Mouse (Mus musculus) forebrain, postnatal 0 days (tissue): ENCODE measurements at regions not wholly inside any gene's neighbourhood (a gene's known extent, or its start where the extent isn't known, plus 50 kb on each side); places are given as distances from the start of the nearest gene placed in this dataset.

Experiments
- ATAC-seq: fragments of 200-750 bp; cut with Nextera tagmentation; 2 replicates; pipeline ENCODE4 v1.8.0; 2017; ENCODE audit warnings: mild to moderate bottlenecking, moderate library complexity
- DNase-seq: peaks from one replicate; pipeline ENCODE4 v3.0.0-alpha.2; 2015
- H3K27ac ChIP-seq: fragments of 300-500 bp; sonication (generic); 2 replicates; pipeline ENCODE4 v1.5.1; 2014; ENCODE audit warnings: low read depth, mild to moderate bottlenecking, antibody characterized with exemption, low read length, moderate library complexity, mixed read lengths
- H3K27me3 ChIP-seq: fragments of 300-500 bp; sonication (generic); 2 replicates; pipeline ENCODE4 v1.6.1; 2014; ENCODE audit warnings: mild to moderate bottlenecking, low read length, mixed read lengths; ENCODE audit not compliant: insufficient read depth
- H3K36me3 ChIP-seq: fragments of 300-500 bp; sonication (generic); 2 replicates; pipeline ENCODE4 v1.6.1; 2014; ENCODE audit warnings: mild to moderate bottlenecking, moderate library complexity; ENCODE audit not compliant: insufficient read depth
- H3K4me1 ChIP-seq: fragments of 300-500 bp; sonication (generic); 2 replicates; pipeline ENCODE4 v1.6.1; 2014; ENCODE audit warnings: antibody characterized with exemption; ENCODE audit not compliant: insufficient read depth
- H3K4me2 ChIP-seq: fragments of 300-500 bp; sonication (generic); 2 replicates; pipeline ENCODE4 v1.6.1; 2014; ENCODE audit warnings: low read depth, mild to moderate bottlenecking, moderate library complexity
- H3K4me3 ChIP-seq: fragments of 300-500 bp; sonication (generic); 2 replicates; pipeline ENCODE4 v1.5.1; 2014; ENCODE audit warnings: low read depth, low read length, mixed read lengths
- H3K9ac ChIP-seq: fragments of 300-500 bp; sonication (generic); 2 replicates; pipeline ENCODE4 v1.6.1; 2014; ENCODE audit warnings: mild to moderate bottlenecking
- H3K9me3 ChIP-seq: fragments of 300-500 bp; sonication (generic); 2 replicates; pipeline ENCODE4 v1.6.1; 2016; ENCODE audit warnings: low read length
- CTCF ChIP-seq: sonication (generic); IDR thresholded peaks from 2 replicates; pipeline ENCODE4 v1.5.1; 2016; ENCODE audit warnings: antibody characterized with exemption, control low read depth, low read depth
- WGBS: fragments of 180-500 bp; shearing (Covaris S2); extraction: QIAGEN DNeasy Blood & Tissue Kit; methylation state at CpG from one replicate; pipeline ENCODE4 v1.1.7; 2014; 5-methylcytosine and 5-hydroxymethylcytosine counted together

- no peak overlapping the region for H3K9ac ChIP-seq
- H3K4me1 ChIP-seq, result peaks cover 18% of the 10 kb centered on the region
- H3K9me3 ChIP-seq, result no peaks in the 10 kb centered on the region
- TF ChIP-seq CTCF, result no peak
- DNase-seq (no peak), ATAC-seq (no peak)
- no peak overlapping the region for H3K27ac ChIP-seq
- 38% methylated on average over 2 of the region's 2 CpGs for WGBS
- H3K4me3 ChIP-seq, result no peak overlapping the region
- H3K27me3 ChIP-seq, result no peaks in the 10 kb centered on the region
- no peaks in the 10 kb centered on the region for H3K36me3 ChIP-seq
- H3K4me2 ChIP-seq, result no peak overlapping the region
Observed at GRCm38 (mm10) chr13:107830281-107830680, 214.0 kb upstream of the Smim15 start.

GRCm38 (mm10) chr13:107829861-107830260, 214.4 kb upstream of the Smim15 start:
- no peak overlapping the region for H3K4me2 ChIP-seq
- H3K27me3 ChIP-seq, result no peaks in the 10 kb centered on the region
- H3K27ac ChIP-seq, result no peak overlapping the region
- H3K4me3 ChIP-seq, result no peak overlapping the region
- ATAC-seq (no peak), DNase-seq (no peak)
- H3K9me3 ChIP-seq, result no peaks in the 10 kb centered on the region
- H3K9ac ChIP-seq, result no peak overlapping the region
- H3K36me3 ChIP-seq, result no peaks in the 10 kb centered on the region
- 0 out of 2 replicates have a peak, but pooled peaks have one; percentile 7 for TF ChIP-seq CTCF
- 96% methylated on average over 4 of the region's 4 CpGs for WGBS
- peaks cover 17% of the 10 kb centered on the region for H3K4me1 ChIP-seq

DNA sequence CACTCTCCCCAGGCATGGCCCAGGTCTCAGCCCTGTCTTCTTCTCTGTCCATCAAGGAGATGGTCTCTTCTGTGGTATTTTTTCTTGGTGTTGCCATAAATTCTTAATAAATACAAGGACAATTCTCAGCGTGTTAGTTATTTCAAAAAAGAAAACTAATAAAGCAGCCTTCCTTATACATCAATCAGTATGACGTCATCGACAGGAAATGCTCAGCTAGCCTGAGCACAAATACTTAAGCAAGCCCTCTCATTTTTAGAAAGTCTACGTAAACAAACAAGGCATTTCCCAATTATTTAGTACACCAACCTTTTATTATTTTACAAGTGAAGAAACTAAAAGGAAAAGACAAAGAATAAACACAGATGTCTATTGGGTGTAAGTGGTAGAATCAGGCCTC, 218.6 kb upstream of the Smim15 start:
- no peaks in the 10 kb centered on the region for H3K27me3 ChIP-seq
- no peak overlapping the region for H3K4me2 ChIP-seq
- H3K36me3 ChIP-seq, result no peaks in the 10 kb centered on the region
- 88% methylated on average over 4 of the region's 4 CpGs for WGBS
- H3K27ac ChIP-seq, result no peak overlapping the region
- no peaks in the 10 kb centered on the region for H3K9me3 ChIP-seq
- no peak overlapping the region for H3K9ac ChIP-seq
- H3K4me3 ChIP-seq, result no peak overlapping the region
- no peak for TF ChIP-seq CTCF
- DNase-seq (no peak), ATAC-seq (no peak)
- H3K4me1 ChIP-seq, result peaks cover 2% of the 10 kb centered on the region

DNA sequence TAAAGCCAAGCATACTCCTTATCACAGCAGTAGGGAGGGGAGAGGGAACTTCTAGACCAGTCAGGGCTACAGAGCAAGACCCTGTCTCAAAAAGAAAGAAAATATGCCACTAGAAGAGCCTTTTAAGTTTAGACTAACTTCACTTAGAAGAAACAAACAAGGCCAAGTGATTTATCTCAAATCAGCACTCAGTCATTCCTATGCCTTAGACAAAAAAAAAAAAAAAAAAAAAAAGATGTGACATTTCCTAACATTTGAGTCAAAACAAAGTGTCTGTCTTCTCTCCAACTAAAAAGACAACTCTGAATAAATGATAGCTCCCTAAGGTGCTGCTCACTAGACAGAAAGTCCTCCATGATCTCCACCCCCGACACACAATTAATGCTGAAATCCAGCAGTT, 220.9 kb upstream of the Smim15 start:
- Histone ChIP-seq H3K27ac (no peak overlapping the region), H3K4me1 (no peaks in the 10 kb centered on the region; the same call in 1 of the 2 replicates), H3K36me3 (no peaks in the 10 kb centered on the region), H3K4me2 (no peak overlapping the region), H3K27me3 (no peaks in the 10 kb centered on the region), H3K4me3 (no peak overlapping the region), H3K9ac (no peak overlapping the region), H3K9me3 (no peaks in the 10 kb centered on the region)
- ATAC-seq (no peak), DNase-seq (no peak)
- TF ChIP-seq CTCF, result no peak
- WGBS, result 61% methylated on average over 1 of the region's 1 CpGs

GRCm38 (mm10) chr13:107822198-107822597, 222.0 kb upstream of the Smim15 start:
- ATAC-seq, result no peak

GRCm38 (mm10) chr13:107813562-107814161, 230.6 kb upstream of the Smim15 start:
- Histone ChIP-seq H3K36me3 (no peaks in the 10 kb centered on the region), H3K9me3 (no peaks in the 10 kb centered on the region), H3K4me1 (peaks cover 19% of the 10 kb centered on the region), H3K9ac (no peak overlapping the region), H3K4me3 (no peak overlapping the region), H3K27me3 (no peaks in the 10 kb centered on the region), H3K27ac (no peak overlapping the region), H3K4me2 (0 out of 2 replicates have a peak overlapping the region, but pooled peaks have one; percentile 4)
- DNase-seq, result no peak
- WGBS, result 12% methylated on average over 9 of the region's 9 CpGs
- peak; percentile 32; the same call in 1 of the 2 replicates for ATAC-seq
- no peak for TF ChIP-seq CTCF

More at GRCm38 (mm10) chr13:107822198-107822597, 222.0 kb upstream of the Smim15 start:
- no peaks in the 10 kb centered on the region for H3K36me3 ChIP-seq
- no peak for TF ChIP-seq CTCF
- H3K4me2 ChIP-seq, result no peak overlapping the region
- H3K27me3 ChIP-seq, result no peaks in the 10 kb centered on the region
- DNase-seq, result no peak
- 90% methylated on average over 2 of the region's 2 CpGs for WGBS
- H3K4me1 ChIP-seq, result no peaks in the 10 kb centered on the region; the same call in 1 of the 2 replicates
- no peak overlapping the region for H3K27ac ChIP-seq
- no peaks in the 10 kb centered on the region for H3K9me3 ChIP-seq
- no peak overlapping the region for H3K4me3 ChIP-seq
- no peak overlapping the region for H3K9ac ChIP-seq

GRCm38 (mm10) chr13:107812014-107812413, 232.2 kb upstream of the Smim15 start:
- H3K9me3 ChIP-seq, result no peaks in the 10 kb centered on the region
- 0 out of 2 replicates have a peak overlapping the region, but pooled peaks have one; percentile 16 for H3K27ac ChIP-seq
- H3K9ac ChIP-seq, result no peak overlapping the region
- H3K4me3 ChIP-seq, result no peak overlapping the region
- DNase-seq (peak; percentile 73), ATAC-seq (peak; percentile 73; the same call in 1 of the 2 replicates)
- no peaks in the 10 kb centered on the region for H3K36me3 ChIP-seq
- H3K4me2 ChIP-seq, result no peak overlapping the region
- H3K27me3 ChIP-seq, result no peaks in the 10 kb centered on the region
- WGBS, result 14% methylated on average over 5 of the region's 5 CpGs
- TF ChIP-seq CTCF, result no peak
- peaks cover 19% of the 10 kb centered on the region for H3K4me1 ChIP-seq
